Mouse (Mus musculus) telencephalon, adult 2 months (tissue): Measurements from ENCODE around the gene Rapgef4.

Source experiments
- DNase-seq: peaks from one replicate; pipeline ENCODE4 v3.0.0-alpha.2; 2011; ENCODE audit warnings: low read depth, low spot score

Gene Rapgef4

GRCm38 (mm10) chr2:72148647-72149046 is 167.6 kb downstream of the Rapgef4 start:
- DNase-seq, result no peak

GRCm38 (mm10) chr2:72149059-72149458 is 168.0 kb downstream of the Rapgef4 start:
- DNase-seq, result no peak

GRCm38 (mm10) chr2:72151792-72152554 is 170.9 kb downstream of the Rapgef4 start:
- no peak for DNase-seq

- DNase-seq, result no peak
These were observed 171.7 kb downstream of the Rapgef4 start for GRCm38 (mm10) chr2:72152746-72153145.

- no peak for DNase-seq
These were observed 172.8 kb downstream of the Rapgef4 start for GRCm38 (mm10) chr2:72153851-72154250.

- DNase-seq, result no peak
These were observed 174.2 kb downstream of the Rapgef4 start for GRCm38 (mm10) chr2:72155102-72155773.

GRCm38 (mm10) chr2:72156484-72156883 is 175.4 kb downstream of the Rapgef4 start:
- no peak for DNase-seq

GRCm38 (mm10) chr2:72157561-72157960 is 176.5 kb downstream of the Rapgef4 start:
- DNase-seq, result no peak

- DNase-seq, result no peak
These were observed 177.0 kb downstream of the Rapgef4 start for GRCm38 (mm10) chr2:72158045-72158444.

- DNase-seq, result no peak
These were observed 177.7 kb downstream of the Rapgef4 start for GRCm38 (mm10) chr2:72158691-72159225.

GRCm38 (mm10) chr2:72159281-72159680 is 178.2 kb downstream of the Rapgef4 start:
- DNase-seq, result no peak

- DNase-seq, result no peak
These were observed 184.3 kb downstream of the Rapgef4 start for GRCm38 (mm10) chr2:72165136-72165854.

- DNase-seq, result no peak
These were observed 188.5 kb downstream of the Rapgef4 start for GRCm38 (mm10) chr2:72169451-72170100.

GRCm38 (mm10) chr2:72170546-72170945 is 189.5 kb downstream of the Rapgef4 start:
- no peak for DNase-seq

- no peak for DNase-seq
These were observed 190.2 kb downstream of the Rapgef4 start for GRCm38 (mm10) chr2:72171204-72171603.

- DNase-seq, result no peak
These were observed 192.0 kb downstream of the Rapgef4 start for GRCm38 (mm10) chr2:72173010-72173409.

- no peak for DNase-seq
These were observed 192.8 kb downstream of the Rapgef4 start for GRCm38 (mm10) chr2:72173844-72174243.

- DNase-seq, result peak; percentile 39
These were observed 194.5 kb downstream of the Rapgef4 start for GRCm38 (mm10) chr2:72175536-72175935.

- no peak for DNase-seq
These were observed 194.9 kb downstream of the Rapgef4 start for GRCm38 (mm10) chr2:72175971-72176370.

- no peak for DNase-seq
These were observed 196.4 kb downstream of the Rapgef4 start for GRCm38 (mm10) chr2:72177214-72178023.

GRCm38 (mm10) chr2:72178025-72178424 is 197.0 kb downstream of the Rapgef4 start:
- no peak for DNase-seq
